Mouse (Mus musculus): ENCODE data around the gene Skap2. TPM values are rescaled to one million over a fixed set of nuclear protein-coding genes. Genes with fewer than 3 reads are reported as not detected.
A peak's percentile ranks its signal among the peaks of the same experiment; 100 is the strongest.

Skap2 gene
- polyA plus RNA-seq, 1 experiment from 2014 or later, result 18.1 TPM

DNA sequence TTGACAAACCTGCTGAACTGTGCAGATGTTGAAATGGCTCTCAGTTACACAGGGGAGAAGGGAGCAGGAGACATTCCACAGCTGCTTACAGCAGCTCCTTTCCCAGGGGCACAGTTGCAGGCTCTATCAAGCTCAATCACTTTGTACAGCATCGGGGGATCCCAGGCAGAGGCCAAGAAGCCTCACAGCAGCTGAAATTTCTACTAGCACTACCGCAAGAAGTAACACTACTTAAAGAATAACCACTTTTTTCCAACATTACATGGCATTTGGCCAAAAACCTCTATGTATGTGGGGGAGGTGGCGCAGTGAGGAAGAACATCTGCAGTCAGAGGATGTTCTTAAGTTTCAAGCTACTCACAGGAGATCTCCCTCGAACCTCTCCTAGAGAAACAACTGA, 106.7 kb downstream of the Skap2 start:
- H3K4me1 ChIP-seq (replicated peaks), result 0 out of 2 replicates have a peak, but pooled peaks cover 3% of the 10 kb centered on the region
- no peak overlapping the region for H3K27ac ChIP-seq
- WGBS, result 65% methylated on average over 4 of the region's 4 CpGs
- H3K4me3 ChIP-seq, result no peak overlapping the region
- no peaks in the 10 kb centered on the region for H3K9me3 ChIP-seq
- peak; percentile 9 for DNase-seq (ENCODE audit: low spot score)
- no peaks in the 10 kb centered on the region for H3K27me3 ChIP-seq (ENCODE audit: insufficient read depth, poor library complexity, severe bottlenecking)
- H3K36me3 ChIP-seq, result no peaks in the 10 kb centered on the region

- no peak for DNase-seq (ENCODE audit: low spot score)
- H3K27ac ChIP-seq, result no peak overlapping the region
- no peaks in the 10 kb centered on the region for H3K36me3 ChIP-seq
- no peaks in the 10 kb centered on the region for H3K9me3 ChIP-seq
- WGBS, result 78% methylated on average over 1 of the region's 1 CpGs
- H3K4me3 ChIP-seq, result no peak overlapping the region
- 0 out of 2 replicates have a peak, but pooled peaks cover 3% of the 10 kb centered on the region for H3K4me1 ChIP-seq (replicated peaks)
- no peaks in the 10 kb centered on the region for H3K27me3 ChIP-seq (ENCODE audit: insufficient read depth, poor library complexity, severe bottlenecking)
These were observed 110.8 kb downstream of the Skap2 start for GRCm38 (mm10) chr6:51901544-51901943.

DNA sequence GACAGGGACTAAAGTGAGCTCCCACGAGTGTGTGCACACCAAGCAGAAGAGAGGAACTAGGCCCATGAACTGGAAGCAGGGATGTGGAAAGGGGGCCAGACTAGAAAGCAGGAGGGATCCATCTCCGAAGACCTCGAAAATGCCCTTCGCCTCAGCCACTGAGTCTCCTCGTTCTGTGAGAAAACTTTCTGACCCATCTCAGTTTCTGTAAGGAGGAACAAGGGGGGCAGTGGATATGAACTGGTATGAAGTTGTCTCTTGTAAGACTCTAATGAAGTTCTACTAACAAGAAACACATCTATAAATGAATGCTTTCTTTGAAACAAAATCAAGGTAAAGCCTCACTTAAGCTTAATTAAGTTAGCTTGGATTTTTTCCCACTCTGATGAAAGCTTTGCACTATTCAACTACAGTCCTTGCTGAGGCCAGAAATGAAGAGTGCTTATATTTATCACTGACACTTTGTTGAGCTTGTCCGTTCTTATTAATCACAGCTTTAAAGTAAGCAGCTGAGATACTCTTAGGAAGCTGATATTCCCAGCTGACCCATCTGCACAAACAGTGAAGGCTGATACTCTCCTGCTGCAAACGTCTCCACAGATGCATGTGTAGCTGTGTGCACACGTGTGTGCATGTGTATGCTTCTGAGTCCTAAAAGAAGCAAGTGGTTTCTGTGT, 113.9 kb downstream of the Skap2 start:
- no peaks in the 10 kb centered on the region for H3K9me3 ChIP-seq
- 79% methylated on average over 8 of the region's 8 CpGs for WGBS
- no peaks in the 10 kb centered on the region for H3K27me3 ChIP-seq (ENCODE audit: insufficient read depth, poor library complexity, severe bottlenecking)
- DNase-seq (ENCODE audit: low spot score), result no peak
- no peak overlapping the region for H3K27ac ChIP-seq
- no peaks in the 10 kb centered on the region for H3K4me1 ChIP-seq (replicated peaks)
- H3K36me3 ChIP-seq, result no peaks in the 10 kb centered on the region
- H3K4me3 ChIP-seq, result no peak overlapping the region

DNA sequence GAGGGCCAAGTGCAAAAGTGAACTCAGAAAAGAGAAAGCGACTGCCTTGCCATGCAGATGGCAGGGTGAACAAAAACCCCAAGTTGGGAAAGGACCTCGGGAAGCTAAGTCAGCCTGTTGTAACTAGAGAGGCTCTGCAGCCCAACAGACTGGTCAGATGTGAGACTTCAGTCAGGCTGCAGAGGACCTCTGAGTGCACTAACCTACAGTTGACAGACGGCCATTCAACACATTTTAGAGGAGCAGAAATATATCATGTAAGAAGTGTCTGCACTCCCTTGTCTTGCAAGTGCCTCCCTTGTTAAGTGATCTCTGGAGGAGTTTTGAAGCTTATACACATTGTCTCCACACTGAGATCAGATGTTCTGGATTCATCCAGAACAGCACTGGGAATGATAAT, 116.6 kb downstream of the Skap2 start:
- H3K4me1 ChIP-seq (replicated peaks), result no peaks in the 10 kb centered on the region
- WGBS, result 83% methylated on average over 3 of the region's 3 CpGs
- no peaks in the 10 kb centered on the region for H3K9me3 ChIP-seq
- no peak for DNase-seq (ENCODE audit: low spot score)
- no peaks in the 10 kb centered on the region for H3K36me3 ChIP-seq
- no peak overlapping the region for H3K4me3 ChIP-seq
- H3K27ac ChIP-seq, result no peak overlapping the region
- H3K27me3 ChIP-seq (ENCODE audit: insufficient read depth, poor library complexity, severe bottlenecking), result no peaks in the 10 kb centered on the region

- 84% methylated on average over 3 of the region's 3 CpGs for WGBS
- no peak overlapping the region for H3K4me3 ChIP-seq
- no peaks in the 10 kb centered on the region for H3K9me3 ChIP-seq
- H3K27ac ChIP-seq, result no peak overlapping the region
- DNase-seq (ENCODE audit: low spot score), result no peak
- no peaks in the 10 kb centered on the region for H3K36me3 ChIP-seq
- no peaks in the 10 kb centered on the region for H3K27me3 ChIP-seq (ENCODE audit: insufficient read depth, poor library complexity, severe bottlenecking)
- no peaks in the 10 kb centered on the region for H3K4me1 ChIP-seq (replicated peaks)
These were observed 117.6 kb downstream of the Skap2 start for GRCm38 (mm10) chr6:51894717-51895116.

DNA sequence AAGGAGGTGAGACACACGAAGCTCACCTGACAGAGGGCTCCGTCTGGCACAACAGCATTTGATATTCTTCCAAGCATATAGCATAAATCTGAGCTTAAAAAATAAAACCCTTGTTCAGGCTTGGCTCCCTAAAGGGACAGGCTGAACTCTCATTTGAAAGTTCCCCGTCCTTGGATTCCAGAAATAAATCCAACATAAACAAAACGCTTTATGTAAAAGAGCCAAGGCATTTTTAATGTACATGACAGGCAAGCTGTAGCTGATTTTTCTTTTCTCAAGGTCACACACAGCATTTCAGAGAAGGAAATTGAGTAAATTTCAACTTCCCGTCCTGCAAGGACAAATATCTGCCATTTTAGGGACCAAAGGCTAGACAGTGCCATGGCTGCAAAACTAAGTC, 122.0 kb downstream of the Skap2 start:
- 83% methylated on average over 5 of the region's 5 CpGs for WGBS
- no peak for DNase-seq (ENCODE audit: low spot score)
- Histone ChIP-seq H3K4me3 (no peak overlapping the region), H3K27ac (no peak overlapping the region), H3K27me3 (ENCODE audit: insufficient read depth, poor library complexity, severe bottlenecking) (no peaks in the 10 kb centered on the region), H3K9me3 (no peaks in the 10 kb centered on the region), H3K4me1 (replicated peaks) (no peaks in the 10 kb centered on the region), H3K36me3 (no peaks in the 10 kb centered on the region)

- DNase-seq (ENCODE audit: low spot score), result no peak
- H3K27ac ChIP-seq, result no peak overlapping the region
- 84% methylated on average over 4 of the region's 4 CpGs for WGBS
These were observed 122.5 kb downstream of the Skap2 start for GRCm38 (mm10) chr6:51889824-51890223.

GRCm38 (mm10) chr6:51886902-51887431, 125.4 kb downstream of the Skap2 start:
- no peaks in the 10 kb centered on the region for H3K4me1 ChIP-seq (replicated peaks)
- H3K9me3 ChIP-seq, result no peaks in the 10 kb centered on the region
- H3K27me3 ChIP-seq (ENCODE audit: insufficient read depth, poor library complexity, severe bottlenecking), result no peaks in the 10 kb centered on the region
- 66% methylated on average over 3 of the region's 3 CpGs for WGBS
- H3K4me3 ChIP-seq, result no peak overlapping the region
- no peaks in the 10 kb centered on the region for H3K36me3 ChIP-seq
- no peak for DNase-seq (ENCODE audit: low spot score)
- no peak overlapping the region for H3K27ac ChIP-seq

More at GRCm38 (mm10) chr6:51889824-51890223, 122.5 kb downstream of the Skap2 start:
- H3K4me1 ChIP-seq (replicated peaks), result no peaks in the 10 kb centered on the region
- H3K4me3 ChIP-seq, result no peak overlapping the region
- no peaks in the 10 kb centered on the region for H3K36me3 ChIP-seq
- H3K27me3 ChIP-seq (ENCODE audit: insufficient read depth, poor library complexity, severe bottlenecking), result no peaks in the 10 kb centered on the region
- no peaks in the 10 kb centered on the region for H3K9me3 ChIP-seq

DNA sequence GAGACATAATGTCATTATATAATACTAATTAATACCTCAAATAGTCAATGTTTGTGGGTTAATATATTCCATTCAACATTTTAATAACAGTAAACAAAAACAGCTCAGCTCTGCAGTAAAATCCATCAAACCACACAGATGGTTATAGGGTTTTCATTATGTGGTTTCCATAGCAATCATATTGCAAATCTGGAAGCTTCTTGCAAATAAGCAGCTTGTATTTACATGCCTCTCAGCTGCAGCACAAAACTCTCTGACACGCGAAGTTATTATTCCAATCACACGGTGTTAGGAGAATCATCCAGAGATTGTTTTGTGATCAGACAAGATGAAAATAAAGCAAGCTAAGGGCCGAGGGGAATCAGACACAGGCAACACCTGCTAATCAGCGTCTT, 129.5 kb downstream of the Skap2 start:
- no peaks in the 10 kb centered on the region for H3K9me3 ChIP-seq
- H3K27ac ChIP-seq, result no peak overlapping the region
- H3K4me3 ChIP-seq, result no peak overlapping the region
- no peaks in the 10 kb centered on the region for H3K27me3 ChIP-seq (ENCODE audit: insufficient read depth, poor library complexity, severe bottlenecking)
- no peaks in the 10 kb centered on the region for H3K36me3 ChIP-seq
- DNase-seq (ENCODE audit: low spot score), result no peak
- WGBS, result 83% methylated on average over 5 of the region's 5 CpGs
- H3K4me1 ChIP-seq (replicated peaks), result peaks cover 7% of the 10 kb centered on the region

- WGBS, result 82% methylated on average over 17 of the region's 17 CpGs
- no peak overlapping the region for H3K4me3 ChIP-seq
- no peaks in the 10 kb centered on the region for H3K36me3 ChIP-seq
- peaks cover 8% of the 10 kb centered on the region for H3K4me1 ChIP-seq (replicated peaks)
- no peak overlapping the region for H3K27ac ChIP-seq
- no peak for DNase-seq (ENCODE audit: low spot score)
- no peaks in the 10 kb centered on the region for H3K9me3 ChIP-seq
- no peaks in the 10 kb centered on the region for H3K27me3 ChIP-seq (ENCODE audit: insufficient read depth, poor library complexity, severe bottlenecking)
These were observed 130.0 kb downstream of the Skap2 start for GRCm38 (mm10) chr6:51882266-51882879.

DNA sequence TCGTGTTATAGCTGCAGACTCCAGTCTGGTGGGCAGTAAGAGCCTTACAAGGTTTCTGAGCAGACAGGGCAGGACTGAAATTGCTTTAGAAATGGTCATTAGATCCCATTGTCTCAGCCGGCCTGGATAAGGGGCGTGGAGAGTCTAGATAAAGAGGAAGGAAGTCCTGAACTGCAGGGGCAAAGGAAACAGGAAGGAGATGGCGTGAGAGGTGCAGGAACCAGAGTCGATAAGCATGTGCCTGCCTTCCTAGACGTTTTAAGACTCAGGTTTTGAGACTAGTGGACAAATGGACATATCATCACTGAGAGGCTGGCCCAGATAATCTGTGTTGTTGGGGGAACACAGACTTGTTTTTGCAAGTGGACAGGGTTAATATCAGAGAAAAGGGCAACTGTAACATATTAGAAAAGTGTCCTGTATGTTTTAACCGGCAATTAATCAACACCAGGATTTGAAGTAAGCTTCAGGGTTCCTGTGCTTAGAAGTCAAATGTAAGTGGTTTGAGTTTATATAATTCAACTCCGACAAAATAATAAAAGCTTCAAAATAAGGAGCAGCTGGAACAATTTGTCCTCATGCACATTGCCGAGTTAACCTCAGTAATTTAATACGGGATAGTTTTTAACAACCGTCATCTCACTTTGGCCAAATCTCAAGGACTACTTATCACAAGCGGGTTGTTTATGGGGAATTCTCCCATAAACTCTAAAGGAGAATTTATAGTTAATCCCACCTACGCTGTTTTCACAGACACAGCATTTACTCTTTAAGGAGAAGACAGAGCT, 131.0 kb downstream of the Skap2 start:
- Histone ChIP-seq H3K9me3 (no peaks in the 10 kb centered on the region), H3K4me3 (no peak overlapping the region), H3K4me1 (replicated peaks) (peaks cover 17% of the 10 kb centered on the region), H3K36me3 (no peaks in the 10 kb centered on the region), H3K27me3 (ENCODE audit: insufficient read depth, poor library complexity, severe bottlenecking) (no peaks in the 10 kb centered on the region), H3K27ac (peak overlapping the region; percentile 47; the same call in 1 of the 2 replicates)
- DNase-seq (ENCODE audit: low spot score), result no peak
- 68% methylated on average over 13 of the region's 13 CpGs for WGBS

DNA sequence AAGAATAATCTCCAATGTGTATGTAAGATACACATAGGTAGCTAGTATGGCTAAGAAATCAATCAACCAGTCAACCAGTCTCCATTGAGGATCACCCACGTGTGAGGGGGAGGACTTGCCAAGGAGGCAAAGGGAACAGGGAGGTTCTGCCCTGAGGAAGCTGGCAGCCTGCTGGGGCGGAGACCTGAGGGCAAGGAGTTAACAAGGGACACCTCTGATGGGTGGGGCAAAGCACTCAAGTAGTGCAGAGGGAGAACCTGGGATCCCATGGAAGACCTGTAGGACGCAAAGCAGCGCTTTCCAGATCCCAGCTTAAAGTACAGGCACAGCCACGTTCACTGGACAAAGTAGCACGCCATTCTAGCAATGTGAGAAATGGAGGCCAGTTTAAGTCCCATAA, 131.6 kb downstream of the Skap2 start:
- DNase-seq (ENCODE audit: low spot score), result no peak
- peak overlapping the region; percentile 47 for H3K27ac ChIP-seq
- WGBS, result 64% methylated on average over 6 of the region's 6 CpGs

DNA sequence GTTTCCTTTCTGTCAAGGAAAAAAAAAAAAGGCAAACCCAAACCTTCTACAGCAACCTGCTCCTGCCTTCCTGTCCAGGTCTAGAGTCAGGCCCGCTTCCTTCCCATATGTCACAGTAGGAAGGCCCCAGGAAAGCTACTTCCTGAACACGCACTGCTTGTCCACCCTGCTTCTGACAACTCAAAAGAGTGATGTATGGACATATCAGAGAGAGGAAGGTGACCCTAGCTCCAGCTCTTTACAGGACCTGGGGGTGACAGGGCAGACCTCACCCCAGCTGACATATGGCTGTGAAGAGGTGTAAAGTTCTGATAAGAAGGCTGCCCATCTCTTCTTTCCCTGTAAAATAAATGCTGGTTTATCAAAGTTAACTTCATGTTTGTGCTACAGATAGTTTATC, 133.8 kb downstream of the Skap2 start:
- no peaks in the 10 kb centered on the region for H3K36me3 ChIP-seq
- whole genome bisulfite sequencing, result 81% methylated on average over 2 of the region's 2 CpGs

More for the DNA sequence above, 131.6 kb downstream of the Skap2 start:
- Histone ChIP-seq H3K4me3 (no peak overlapping the region), H3K9me3 (no peaks in the 10 kb centered on the region), H3K36me3 (no peaks in the 10 kb centered on the region), H3K4me1 (replicated peaks) (peaks cover 22% of the 10 kb centered on the region), H3K27me3 (ENCODE audit: insufficient read depth, poor library complexity, severe bottlenecking) (no peaks in the 10 kb centered on the region)

More for the DNA sequence above, 133.8 kb downstream of the Skap2 start:
- peaks cover 27% of the 10 kb centered on the region for H3K4me1 ChIP-seq (replicated peaks)
- no peaks in the 10 kb centered on the region for H3K27me3 ChIP-seq (ENCODE audit: insufficient read depth, poor library complexity, severe bottlenecking)
- no peak overlapping the region for H3K27ac ChIP-seq
- no peaks in the 10 kb centered on the region for H3K9me3 ChIP-seq
- no peak overlapping the region for H3K4me3 ChIP-seq
- no peak for DNase-seq (ENCODE audit: low spot score)
